8 mouse cellular contexts compared by ENCODE assay signal in the genomic region with DNA sequence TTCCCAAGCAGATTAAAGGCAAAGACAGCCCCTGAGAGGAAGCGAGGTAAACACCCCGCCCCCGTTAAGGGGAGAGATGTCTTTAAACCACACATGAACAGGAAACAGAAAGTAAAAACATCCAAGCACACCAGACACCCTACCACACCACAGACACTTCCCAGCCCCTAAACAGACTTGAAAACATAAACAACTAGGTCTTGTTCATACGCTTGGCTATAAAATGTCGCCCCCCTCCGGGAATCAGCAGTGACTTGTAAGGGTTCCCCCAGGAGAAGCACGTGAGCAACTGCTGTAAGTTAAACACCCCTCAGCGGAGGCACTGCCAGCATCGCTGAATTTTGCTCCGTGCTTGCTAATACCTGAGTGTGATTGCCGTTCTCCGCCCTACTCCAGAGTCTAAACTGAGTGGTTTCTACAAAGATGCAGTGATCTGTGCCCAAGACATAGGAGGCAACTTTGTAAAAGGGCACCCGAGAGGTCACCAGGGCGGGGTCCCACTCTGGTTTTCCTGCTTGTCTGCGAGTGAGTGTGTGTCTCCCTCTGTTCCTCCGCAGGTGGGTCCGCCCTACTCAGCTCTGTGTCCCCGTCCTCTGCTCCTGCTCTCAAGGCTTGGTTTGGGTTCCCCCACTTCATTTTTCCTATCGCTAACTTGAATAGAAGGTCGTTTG. TPM values are rescaled to one million over a fixed set of nuclear protein-coding genes. Genes with fewer than 3 reads are reported as not detected.
A peak's percentile ranks its signal among the peaks of the same experiment; 100 is the strongest.
DNase-seq lines count a peak whose midpoint lies in the region; ATAC-seq lines count a peak whose summit lies in the region.

No protein-coding gene starts in this region.

- under 1% methylated on average over 20 of the region's 20 CpGs for WGBS in embryonic facial prominence, embryonic 11.5 days
- under 1% methylated on average over 20 of the region's 20 CpGs for WGBS in liver, embryonic 16.5 days (ENCODE audit: insufficient replicate concordance)

- 0 out of 2 replicates have a peak, but pooled peaks have one; percentile 44 for ATAC-seq in embryonic facial prominence, embryonic 11.5 days (replicated peaks; ENCODE audit: insufficient number of reproducible peaks, low FRiP score, low TSS enrichment, low read depth)
- peak; percentile 70 for ATAC-seq in liver, embryonic 16.5 days (ENCODE audit: low read depth)

- no peak overlapping the region for H3K27ac ChIP-seq in embryonic facial prominence, embryonic 11.5 days (replicated peaks; ENCODE audit: low read depth, low read length)
- peak overlapping the region; percentile 75 for H3K27ac ChIP-seq in liver, embryonic 16.5 days (ENCODE audit: low read length)

- H3K4me3 ChIP-seq in embryonic facial prominence, embryonic 11.5 days (ENCODE audit: low read depth, low read length): peak overlapping the region; percentile 24
- H3K4me3 ChIP-seq in liver, embryonic 16.5 days (ENCODE audit: low read depth, low read length): peak overlapping the region; percentile 66

- H3K36me3 ChIP-seq in embryonic facial prominence, embryonic 11.5 days (replicated peaks; ENCODE audit: control insufficient read depth, insufficient read depth, low read depth, low read length): no peaks in the 10 kb centered on the region
- no peaks in the 10 kb centered on the region for H3K36me3 ChIP-seq in liver, embryonic 16.5 days (ENCODE audit: control insufficient read depth, insufficient read depth)

- no peaks in the 10 kb centered on the region for H3K9me3 ChIP-seq in embryonic facial prominence, embryonic 11.5 days (replicated peaks; ENCODE audit: control insufficient read depth, low read length)
- no peaks in the 10 kb centered on the region for H3K9me3 ChIP-seq in liver, embryonic 16.5 days (replicated peaks; ENCODE audit: control insufficient read depth, low read length)

- H3K9ac ChIP-seq in embryonic facial prominence, embryonic 11.5 days (replicated peaks; ENCODE audit: low read length): peak overlapping the region; percentile 0
- peak overlapping the region; percentile 55 for H3K9ac ChIP-seq in liver, embryonic 16.5 days (ENCODE audit: low read depth, low read length)

- peak overlapping the region; percentile 46 for H3K4me2 ChIP-seq in embryonic facial prominence, embryonic 11.5 days (ENCODE audit: low read depth, low read length)
- peak overlapping the region; percentile 85 for H3K4me2 ChIP-seq in liver, embryonic 16.5 days (ENCODE audit: low read depth, low read length)

- H3K4me1 ChIP-seq in embryonic facial prominence, embryonic 11.5 days (ENCODE audit: control insufficient read depth, insufficient read depth, low read length): no peaks in the 10 kb centered on the region
- peaks cover 11% of the 10 kb centered on the region for H3K4me1 ChIP-seq in liver, embryonic 16.5 days (ENCODE audit: control insufficient read depth, low read depth, low read length)

- H3K27me3 ChIP-seq in embryonic facial prominence, embryonic 11.5 days (ENCODE audit: control insufficient read depth, insufficient read depth, low read length): no peaks in the 10 kb centered on the region
- H3K27me3 ChIP-seq in liver, embryonic 16.5 days (ENCODE audit: control insufficient read depth, insufficient read depth, low read depth, low read length): no peaks in the 10 kb centered on the region

- DNase-seq in 416B (ENCODE audit: low read depth): peak; percentile 91
- peak; percentile 83 for DNase-seq in R1 (ENCODE audit: low read depth, low spot score)
- DNase-seq in embryonic facial prominence, embryonic 11.5 days (ENCODE audit: low spot score): peak; percentile 72
- DNase-seq in heart, adult 8-10 months (ENCODE audit: low spot score): peak; percentile 65
- DNase-seq in kidney, adult 18-20 months: peak; percentile 69
- peak; percentile 45 for DNase-seq in neural tube, embryonic 10.5 days (ENCODE audit: extremely low spot score, low spot score)
- DNase-seq in telencephalon, adult 2 months (ENCODE audit: low read depth, low spot score): peak; percentile 33

RNA-seq across cellular contexts. Expression of gene Nup153, which starts 8.2 kb away (rescaled TPM):
- polyA plus RNA-seq in embryonic facial prominence, embryonic 11.5 days (2014; fragmentation: Nextera tagmentation; extraction: Ambion mirVana): 40.2 and 52.3 TPM in 2 replicates
- 10 to 100 TPM; 29.5 to 40.6 (median 36.0) TPM for total RNA-seq in heart, adult 8-10 months (2022)
- polyA plus RNA-seq in liver, embryonic 16.5 days (2015; fragmentation: Nextera tagmentation; extraction: Ambion mirVana): 13.6 and 13.8 TPM in 2 replicates

Comparison
In these comparisons a context has a peak if more than half of its experiments do, and no peak if none do; other contexts are left out.
1. DNase-seq: peak in every context shown above with its lines; median percentile 91 in 416B; 83 in R1; 72 in embryonic facial prominence, embryonic 11.5 days; 69 in kidney, adult 18-20 months; 65 in heart, adult 8-10 months; 45 in neural tube, embryonic 10.5 days; 33 in telencephalon, adult 2 months.